Mouse (Mus musculus) testis, postnatal 10 days (tissue): Measurements from ENCODE around the gene Slc16a8.
A peak's percentile ranks its signal among the peaks of the same experiment; 100 is the strongest.
"Not testable (repeated sequence)": the region's sequence is repeated elsewhere in the genome, so short reads cannot be mapped to it uniquely, and the experiment has no call there.

ENCODE experiments used
- DNase-seq: peaks from one replicate; pipeline ENCODE4 v3.0.0; 2021; ENCODE audit warnings: low spot score

Slc16a8 gene

DNA sequence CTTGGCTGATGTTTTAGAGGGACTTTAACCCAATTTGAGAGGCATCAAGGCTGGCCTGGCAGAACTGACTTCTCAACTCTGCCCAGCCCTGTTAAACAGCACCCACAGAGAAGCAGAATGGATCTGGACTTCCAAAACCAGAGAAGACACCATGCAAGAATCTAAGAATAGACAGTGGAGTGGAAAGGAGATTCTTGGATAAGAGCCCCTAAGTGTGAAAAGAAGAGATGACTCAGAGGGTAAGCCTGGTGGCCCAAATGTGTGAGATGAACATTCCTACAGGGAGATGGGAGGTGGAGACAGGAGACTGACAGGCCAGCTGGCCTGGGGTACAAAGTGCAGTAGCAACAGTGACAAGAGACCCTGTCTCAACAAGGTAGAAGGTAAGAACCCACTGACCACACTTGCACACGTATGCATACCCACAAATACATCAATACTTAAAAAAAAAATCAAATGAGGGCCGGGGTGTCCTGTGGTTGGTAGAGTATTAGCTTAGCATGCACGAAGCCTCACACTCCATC is 8.3 kb upstream of the Slc16a8 start:
- no peak for DNase-seq

DNA sequence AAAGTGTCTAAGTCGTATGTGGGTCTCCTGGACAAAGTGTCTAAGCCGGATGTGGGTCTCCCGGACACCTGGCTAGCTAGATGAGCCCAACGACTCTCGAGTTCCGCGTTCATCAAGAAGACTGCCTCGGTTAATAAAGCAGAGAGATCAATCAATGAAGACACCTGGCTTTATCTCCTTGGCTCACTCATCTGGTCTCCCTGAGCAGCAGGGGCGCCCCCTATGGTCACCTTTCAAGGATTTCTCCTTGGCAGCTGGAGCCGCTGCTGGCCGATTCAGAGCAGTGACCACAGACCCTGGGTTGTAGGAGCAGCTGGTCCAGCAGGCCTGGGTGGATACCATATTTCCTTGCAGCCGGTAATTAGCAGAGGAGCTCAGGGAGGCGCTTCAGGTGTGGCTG is 7.8 kb upstream of the Slc16a8 start:
- no peak for DNase-seq

DNA sequence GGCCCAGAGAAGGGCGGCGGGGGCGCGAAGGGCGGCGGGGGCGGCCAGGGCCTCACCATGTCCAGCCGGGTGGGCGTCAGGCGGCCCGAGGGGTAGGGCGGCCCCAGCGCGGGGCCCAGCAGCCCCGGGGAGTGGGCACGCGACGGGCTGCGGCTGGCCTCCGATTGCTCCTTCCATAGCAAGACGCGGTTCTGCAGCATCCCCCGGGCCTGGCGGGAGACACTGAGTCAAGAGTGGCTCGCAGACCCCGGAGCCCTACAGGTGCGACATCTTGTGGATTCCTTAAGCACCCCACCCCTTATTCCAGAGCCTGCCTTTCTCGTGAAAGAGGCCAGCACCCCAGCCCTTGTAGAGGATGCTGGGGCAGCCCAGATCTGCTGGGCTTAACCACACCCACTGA is 7.2 kb upstream of the Slc16a8 start:
- DNase-seq: no peak

DNA sequence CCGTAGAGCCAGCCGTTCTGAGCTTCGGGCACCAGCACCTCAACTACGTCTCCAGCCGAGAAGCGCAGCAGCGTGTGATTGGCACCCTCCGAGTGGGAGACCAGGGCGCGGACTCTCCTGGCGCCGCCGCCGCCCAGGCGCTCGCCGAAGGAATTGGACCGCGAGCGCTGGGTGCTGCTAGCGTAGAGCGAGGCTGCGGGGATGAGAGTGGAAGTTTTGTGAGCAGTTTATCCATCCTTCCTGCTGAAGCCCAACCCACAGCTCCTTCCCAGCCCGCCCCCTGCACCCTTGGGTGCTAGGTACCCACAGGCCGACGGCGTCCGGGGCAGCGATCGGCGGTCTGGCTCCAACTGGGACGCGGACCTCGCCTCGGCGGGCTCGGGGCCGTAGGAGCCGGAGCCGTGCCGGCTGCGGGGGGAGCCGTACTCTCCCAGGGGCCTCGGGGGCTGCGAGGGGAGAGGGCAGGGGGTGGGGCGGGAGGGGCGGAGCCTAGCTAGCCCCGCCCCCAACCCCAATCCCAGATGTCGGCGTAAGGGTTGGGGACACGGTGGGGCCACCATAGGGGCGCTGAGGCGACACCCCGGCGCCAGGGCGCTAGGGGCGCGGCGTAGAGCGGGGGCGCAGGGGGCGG is 6.6 kb upstream of the Slc16a8 start:
- DNase-seq: no peak

DNA sequence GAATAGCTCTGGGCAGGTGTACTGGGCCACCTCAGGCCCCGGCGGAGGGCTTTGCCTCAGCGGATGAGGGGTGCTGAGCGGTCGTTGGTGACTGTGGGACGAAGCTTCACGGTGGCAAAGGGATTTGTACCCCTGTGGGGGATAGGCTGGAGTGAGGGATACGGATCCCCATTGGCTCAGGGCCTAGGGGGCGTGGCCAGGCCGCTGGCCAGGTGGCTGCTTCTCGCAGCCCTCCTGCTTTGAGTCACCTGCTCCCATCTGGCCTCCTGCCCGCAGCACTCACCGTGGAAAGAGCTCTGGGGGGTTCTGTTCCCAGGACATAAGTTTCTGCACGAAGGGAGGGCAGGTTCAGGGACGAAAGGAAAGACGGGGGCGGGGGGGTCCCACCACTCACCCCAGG is 4.0 kb upstream of the Slc16a8 start:
- no peak for DNase-seq

DNA sequence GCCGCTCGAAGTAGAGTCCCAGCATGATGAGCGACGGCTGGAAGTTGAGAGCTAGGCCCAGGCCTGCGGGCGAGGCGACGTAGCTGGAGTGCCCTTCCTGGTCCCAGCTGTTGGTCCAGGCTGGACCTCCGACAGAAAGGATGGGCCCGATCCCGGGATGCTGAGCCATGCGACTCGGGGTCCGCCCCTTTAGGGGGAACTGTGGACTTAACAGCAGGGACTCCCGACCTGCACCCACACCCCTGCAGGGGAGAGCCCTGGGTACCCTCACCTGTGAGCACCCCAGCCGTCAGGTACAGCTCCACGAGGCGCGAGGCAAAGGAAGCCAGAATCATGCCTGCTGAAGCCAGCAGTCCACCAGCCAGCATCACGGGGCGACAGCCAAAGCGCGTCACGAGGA is 2.0 kb downstream of the Slc16a8 start:
- no peak for DNase-seq

DNA sequence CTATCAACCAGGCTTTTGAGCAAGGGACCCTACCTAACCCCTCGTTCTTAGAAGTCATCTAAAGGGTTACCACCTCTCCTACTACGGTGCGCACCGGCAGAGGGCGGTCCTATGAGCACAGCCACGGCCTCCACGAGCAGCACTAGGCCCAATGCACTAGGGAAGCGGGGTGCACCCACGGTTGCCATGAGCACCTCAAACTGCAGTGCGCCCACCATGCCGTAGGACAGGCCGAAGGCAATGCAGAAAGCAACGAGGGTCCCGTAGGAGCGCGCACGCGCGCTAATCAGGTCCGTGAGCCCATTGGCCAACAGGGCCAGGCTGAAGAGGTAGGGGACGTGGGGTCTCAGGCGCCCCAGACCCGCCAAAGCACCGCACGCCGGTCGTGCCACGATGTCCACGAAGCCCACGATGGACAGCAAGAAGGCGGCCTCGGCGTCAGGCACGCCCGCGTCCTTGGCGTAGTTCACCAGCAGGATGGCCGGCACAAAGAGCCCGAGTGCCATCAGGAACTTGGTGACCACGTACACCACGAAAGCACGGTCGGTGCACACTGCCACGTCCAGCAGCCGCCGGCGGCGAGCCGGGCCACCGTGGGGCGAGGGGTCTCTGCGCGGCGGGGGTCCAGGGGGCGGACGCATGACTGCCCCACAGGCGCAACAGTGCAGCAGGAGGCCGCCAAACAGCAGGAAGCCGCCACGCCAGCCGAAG is 2.6 kb downstream of the Slc16a8 start:
- DNase-seq: no peak

DNA sequence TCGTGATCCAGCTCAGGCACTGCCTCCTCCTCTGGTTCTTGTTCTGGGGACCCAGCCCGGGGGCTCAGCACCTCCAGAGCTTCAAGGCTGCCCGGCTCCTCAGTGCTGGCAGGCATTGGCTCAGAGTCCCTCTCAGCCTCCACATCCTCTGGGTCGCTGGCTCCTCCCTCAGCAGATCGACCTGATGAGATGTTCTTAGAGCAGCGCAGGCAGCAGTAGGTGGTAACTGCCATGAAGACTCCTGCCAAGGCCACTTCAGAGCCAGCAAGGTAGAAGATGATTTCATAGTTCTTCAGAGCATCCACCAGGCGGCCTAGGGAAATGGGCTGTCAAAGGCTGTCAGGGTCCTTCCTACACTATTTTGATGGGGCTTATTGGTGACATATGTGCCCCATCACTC is 3.4 kb downstream of the Slc16a8 start:
- DNase-seq: no peak

DNA sequence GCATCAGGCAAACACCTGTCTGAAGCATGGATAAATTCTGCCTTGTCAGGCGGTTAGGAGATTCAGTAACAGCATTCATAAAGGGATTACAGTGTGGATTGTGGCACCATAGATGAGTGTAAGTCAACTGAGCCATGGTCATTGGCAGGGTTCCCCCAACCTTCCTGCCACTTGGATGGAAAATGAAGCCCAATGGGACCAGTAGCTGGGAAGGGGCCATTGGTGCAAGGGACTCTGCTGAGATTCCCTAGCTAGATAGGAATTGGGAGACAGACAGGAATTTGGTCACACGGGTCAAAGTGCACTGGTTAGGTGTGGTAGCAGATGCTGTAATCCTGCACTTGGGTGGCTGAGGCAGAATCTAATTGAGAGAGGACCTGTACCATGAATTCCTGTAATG is 4.3 kb downstream of the Slc16a8 start:
- DNase-seq: no peak

DNA sequence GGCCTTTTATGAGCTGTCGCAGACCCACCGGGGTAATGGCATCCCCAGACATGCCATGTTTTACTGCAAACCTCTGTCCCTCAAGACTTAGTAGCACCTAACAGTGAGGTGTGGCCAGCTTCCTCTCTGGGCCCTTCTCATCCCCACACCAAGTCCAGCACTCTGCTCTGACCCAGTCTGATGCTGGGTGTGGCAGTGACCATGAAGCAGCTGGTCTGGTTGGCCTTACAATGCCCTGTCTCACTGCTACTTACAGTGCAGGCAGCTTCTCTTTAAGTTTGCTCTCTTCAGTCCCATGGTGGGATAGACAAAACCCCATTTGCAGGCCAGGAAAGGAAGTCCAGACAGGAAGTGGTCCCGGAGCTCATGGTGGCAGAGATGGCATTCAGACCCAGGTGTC is 9.2 kb downstream of the Slc16a8 start:
- no peak for DNase-seq

DNA sequence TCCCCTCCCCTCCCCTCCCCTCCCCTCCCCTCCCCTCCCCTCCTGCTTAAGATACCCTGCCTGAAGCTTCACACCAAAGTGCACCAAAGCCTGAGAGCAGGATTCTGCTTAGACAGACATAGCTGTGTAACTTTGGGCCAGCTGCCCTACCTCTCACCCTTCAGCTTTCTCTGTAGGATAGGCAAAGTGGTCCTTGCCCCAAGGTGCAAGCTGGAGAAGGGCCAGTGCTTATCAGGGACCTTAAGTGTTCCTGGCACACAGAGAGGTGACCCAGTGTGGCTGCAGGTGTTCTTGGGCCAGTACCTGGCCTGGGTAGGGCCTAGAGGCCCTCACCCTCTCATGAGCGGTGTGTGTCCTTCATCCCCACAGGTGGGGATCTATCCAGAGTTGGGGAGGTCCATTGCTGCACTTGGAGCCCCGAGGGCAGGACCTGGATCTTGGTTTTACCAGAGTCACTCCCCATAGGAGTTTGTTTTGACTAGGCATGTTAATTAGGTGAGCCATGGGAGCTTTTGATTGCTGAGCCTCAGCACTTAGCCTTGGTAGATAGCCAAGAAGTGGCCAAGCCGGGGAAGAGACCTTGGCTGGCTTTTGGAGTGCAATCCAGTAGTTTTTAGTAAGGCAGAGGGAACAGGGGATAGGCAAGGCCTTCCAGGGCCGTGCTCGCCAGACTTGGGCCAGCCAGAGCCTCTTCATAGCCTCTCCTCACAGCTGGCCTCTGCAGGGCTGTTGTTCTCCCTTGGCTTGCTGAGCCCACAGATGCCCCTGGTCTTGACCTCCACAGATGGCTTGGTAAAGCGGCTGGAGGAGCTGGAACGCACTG is 10.3 kb downstream of the Slc16a8 start:
- DNase-seq: no peak

DNA sequence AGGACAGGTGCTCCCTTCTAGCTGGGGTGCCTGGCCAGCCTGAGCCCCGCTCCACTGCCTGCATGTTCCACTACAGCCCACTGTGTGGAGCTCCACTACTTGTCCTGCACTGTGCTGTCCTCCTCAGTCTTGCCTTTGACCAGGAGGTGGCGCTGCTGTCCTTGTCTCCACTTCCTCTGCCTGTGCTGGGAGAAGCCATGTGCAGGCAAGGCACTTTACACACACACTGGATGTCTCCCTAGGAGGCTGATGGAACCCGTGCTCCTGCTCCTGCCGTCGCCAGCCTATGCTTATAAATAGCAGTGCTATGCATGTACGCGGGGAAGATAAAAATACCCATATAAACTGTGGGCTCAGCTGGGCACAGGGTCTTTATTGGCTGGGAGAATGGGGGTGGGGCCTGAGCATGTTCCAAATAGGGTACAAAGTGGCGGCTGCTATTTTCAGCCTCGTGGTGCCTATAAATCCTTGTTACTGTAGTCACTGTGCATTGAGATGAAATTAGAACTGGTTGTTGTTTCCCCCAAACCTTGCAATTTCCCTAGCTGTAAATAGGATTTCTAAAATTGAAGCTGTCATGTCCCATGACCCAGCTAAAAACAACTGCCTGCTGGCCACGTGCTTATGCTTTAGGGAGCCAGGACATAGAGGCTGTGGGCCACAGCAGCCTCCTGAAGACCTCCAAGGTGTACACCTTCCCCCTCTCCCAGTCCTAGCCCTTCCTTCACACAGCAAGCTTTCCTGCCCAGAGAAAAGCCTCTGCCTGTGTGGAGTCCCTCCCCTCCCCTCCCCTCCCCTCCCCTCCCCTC is 11.1 kb downstream of the Slc16a8 start:
- peak; percentile 96 for DNase-seq

DNA sequence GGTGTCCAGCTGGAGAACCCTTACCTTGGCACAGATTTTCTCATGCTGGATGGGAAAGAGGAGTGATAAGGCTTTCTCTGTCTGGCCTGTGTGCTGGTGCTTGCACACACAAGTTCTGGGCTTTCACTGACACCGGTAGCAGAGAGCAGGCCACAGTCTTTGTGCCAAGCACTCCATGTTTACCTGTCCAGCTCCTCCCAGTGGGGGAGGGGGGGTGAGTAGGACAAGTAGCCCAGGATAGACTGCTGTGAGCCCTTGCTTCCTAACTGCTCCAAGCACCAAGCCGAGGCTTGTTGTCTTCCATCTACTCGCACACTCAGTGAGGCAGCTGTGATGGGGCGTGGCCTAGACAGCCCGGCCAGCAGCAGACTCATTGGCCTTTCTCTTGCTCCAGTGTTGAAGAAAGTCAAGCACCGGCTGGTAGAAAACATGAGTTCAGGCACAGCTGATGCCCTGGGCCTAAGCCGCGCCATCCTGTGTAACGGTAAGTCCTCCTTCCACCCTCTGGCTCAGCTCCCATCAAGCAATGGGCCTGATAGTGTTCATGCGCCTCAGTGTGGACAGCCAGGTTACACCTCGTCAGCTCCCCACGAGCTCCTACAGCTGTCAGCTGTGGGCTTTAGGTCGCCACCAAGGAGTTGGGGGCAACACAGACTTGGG is 11.9 kb downstream of the Slc16a8 start:
- DNase-seq: no peak

DNA sequence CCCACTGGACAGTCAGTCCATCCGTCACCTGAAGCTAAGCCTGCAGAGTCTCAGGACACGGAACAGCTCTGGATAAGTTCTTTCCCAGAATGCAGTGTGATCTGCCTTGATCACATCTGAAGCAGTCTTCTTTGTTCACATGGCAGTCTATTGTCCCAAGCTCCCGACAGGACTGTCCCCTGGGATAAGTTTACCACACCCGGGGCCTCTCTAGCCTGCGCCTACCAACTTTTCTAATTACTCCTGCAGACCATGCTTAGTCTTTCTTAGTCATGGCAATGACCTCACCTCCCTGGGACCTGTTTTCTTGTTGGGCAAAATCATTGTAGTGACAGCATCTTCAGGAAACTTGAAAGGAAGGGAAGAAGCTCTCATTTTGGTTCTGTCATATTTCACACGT is 16.5 kb downstream of the Slc16a8 start:
- no peak for DNase-seq

DNA sequence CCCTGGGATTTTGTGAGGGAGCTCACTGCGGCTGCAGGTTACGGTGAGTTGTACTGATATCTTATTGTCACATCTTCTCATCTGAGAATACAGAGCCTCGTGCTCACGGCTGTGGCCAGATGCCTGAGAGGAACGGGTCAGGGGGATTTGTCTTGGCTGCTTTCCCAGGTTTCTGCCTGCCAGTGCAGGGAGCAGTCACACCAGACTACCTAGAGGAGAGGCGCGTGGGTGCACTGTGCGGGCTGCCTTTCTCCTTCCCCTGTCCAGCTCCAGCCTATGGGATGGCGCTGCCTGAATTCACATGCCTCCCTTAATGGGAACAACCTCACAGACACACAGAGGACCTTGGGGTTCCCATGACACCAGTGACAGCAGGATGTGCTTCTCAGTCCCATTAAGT is 19.3 kb downstream of the Slc16a8 start:
- DNase-seq: no peak

DNA sequence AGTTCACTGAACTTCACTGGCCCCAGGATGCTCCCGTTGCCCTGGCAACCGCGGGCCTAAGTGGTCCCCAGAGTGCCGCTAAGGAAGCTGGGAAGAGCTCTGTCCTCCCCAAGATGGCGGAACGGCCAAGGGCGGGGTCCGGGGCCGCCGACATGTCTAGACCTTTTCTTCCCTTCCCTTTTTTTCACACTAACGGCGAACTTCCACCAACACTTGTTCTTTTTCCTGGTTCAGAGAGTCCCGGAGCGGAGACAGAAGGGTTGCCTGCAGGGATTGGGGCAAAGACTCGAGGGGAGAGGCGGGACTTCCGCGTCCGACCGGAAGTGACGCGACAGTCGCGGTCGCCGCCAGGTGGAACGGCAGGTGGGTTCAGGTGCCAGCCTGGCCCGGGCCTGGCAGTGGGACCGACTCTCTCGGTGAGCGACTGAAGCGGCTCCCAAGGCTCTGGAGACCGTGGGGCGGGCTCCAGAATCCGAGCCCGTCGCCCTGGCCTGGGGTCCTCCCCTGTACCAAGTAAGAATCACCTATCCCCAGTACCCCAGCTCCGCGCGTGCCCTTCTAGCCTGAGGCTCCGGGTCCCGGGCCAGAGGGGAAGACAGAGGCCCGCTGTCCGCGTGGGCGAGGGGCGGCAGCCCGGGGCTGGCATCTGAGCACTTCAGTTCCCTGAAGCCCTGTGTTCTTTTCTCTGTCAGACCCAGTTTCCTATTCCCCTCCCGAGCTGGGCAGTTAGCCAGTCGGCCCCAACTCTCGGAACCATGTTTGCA is 25.3 kb downstream of the Slc16a8 start, which contains the start of the genes Pick1 and Gm49486:
TSS of gene Pick1 (plus strand) at position 116 of the 764 bp plus-strand sequence.
TSS of gene Gm49486 (plus strand) at position 334 of the 764 bp plus-strand sequence.
- peak; percentile 94 for DNase-seq

DNA sequence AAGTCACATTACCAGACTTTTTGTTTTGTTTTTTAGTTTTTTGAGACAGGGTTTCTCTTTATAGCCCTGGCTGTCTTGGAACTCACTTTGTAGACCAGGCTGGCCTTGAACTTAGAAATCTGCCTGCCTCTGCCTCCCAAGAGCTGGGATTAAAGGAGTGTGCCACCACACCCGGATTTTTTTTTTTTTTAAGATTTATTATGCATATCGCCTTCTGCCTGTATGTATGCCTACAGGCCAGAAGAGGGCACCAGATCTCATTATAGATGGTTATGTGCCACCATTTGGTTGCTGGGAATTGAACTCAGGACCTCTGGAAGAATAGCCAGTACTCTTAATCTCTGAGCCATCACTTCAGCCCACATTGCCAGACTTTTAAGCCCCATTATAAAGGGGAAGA is 28.8 kb downstream of the Slc16a8 start:
- DNase-seq: not testable (repeated sequence)

DNA sequence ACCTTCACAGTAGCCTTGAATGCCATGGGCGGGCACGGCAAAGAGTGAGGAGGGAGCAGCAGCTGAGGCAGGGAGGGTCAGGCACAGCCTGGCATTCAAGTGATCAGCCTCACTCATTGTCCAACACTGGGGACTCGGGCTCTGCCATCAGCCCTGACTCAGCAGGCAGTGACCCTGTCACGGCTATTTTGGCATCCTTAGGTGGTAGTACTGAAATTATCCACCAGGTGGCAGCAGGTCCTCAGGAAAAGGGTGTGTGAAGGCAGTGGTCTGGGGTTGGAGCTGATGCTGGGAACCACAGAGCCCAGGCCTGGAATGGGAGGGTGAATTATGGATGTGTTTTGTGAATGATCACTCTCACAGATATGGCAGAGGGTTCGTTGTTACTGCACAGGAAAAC is 29.9 kb downstream of the Slc16a8 start:
- peak; percentile 91 for DNase-seq

DNA sequence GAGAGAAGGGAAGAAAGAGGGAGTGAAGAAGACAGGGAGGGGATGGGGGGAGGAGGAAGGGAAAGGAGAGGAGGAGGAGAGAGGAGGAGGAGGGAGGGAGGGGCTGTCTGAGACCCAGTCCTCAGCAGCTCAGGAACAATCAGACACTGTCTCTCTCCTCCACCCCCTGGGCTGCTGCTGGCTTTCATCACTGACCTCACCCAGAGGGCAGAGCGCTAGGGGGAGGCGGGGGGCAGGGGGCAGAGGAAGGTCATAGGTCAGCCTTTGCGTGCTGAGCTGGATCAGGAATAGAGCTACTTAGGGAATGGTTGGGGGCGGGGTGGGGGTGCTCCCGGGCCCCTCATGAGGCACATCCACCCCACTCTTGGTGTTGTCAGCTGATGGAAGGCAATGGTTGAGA is 30.9 kb downstream of the Slc16a8 start:
- DNase-seq: no peak

DNA sequence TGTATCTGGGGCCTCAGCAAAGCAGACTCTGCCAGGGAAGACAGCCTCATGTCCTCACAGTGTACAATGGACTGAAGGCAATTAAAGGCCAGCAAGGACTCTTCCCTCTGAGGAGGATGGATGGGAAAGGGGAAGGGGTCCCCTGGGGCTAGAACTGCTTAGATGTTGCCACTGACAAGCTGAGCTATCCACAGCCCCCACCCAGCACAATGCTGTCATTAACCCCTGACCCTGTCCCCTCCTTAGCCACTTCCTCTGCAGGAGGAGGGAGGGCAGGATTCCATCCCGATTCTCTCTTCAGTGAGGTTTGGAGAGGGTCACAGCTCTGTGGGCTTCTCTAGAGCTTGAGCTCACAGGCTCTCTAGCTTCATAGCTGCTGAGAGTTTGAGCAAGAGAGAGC is 35.0 kb downstream of the Slc16a8 start:
- no peak for DNase-seq

DNA sequence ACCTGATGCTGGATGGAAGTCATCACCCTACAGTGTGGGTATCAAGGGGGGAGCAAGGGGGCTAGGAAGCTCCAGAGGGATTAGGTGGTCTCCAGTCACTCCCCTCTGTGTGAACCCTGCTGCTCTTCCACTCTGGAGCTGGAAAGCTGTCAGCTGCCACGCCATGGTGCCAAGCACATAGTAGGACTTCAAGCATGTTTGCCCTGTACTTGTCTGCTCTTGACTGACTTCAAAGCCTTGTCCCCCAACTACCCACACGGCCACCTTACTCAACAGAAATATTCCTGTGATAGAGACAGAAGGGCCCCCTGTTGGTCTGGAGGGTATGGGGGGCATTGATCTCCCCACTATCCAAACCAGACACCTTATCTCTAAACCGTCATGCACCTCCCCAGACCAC is 38.4 kb downstream of the Slc16a8 start:
- DNase-seq: no peak
